Mouse (Mus musculus): ENCODE results near the gene Lmo2. TPM values are rescaled to one million over a fixed set of nuclear protein-coding genes. Genes with fewer than 3 reads are reported as not detected.
A peak's percentile ranks its signal among the peaks of the same experiment; 100 is the strongest.

Lmo2 gene
- total and polyA plus RNA-seq, 3 experiments = 43.3 to 108 (median 63.6) TPM

- Histone ChIP-seq H3K9me3 (replicated peaks; ENCODE audit: low read length) (no peaks in the 10 kb centered on the region), H3K27me3 (replicated peaks) (no peaks in the 10 kb centered on the region), H3K27ac (ENCODE audit: insufficient read depth, low read depth) (peak overlapping the region; percentile 46), H3K9ac (ENCODE audit: insufficient read depth, low read depth) (no peak overlapping the region), H3K4me3 (replicated peaks in 1 of 3; ENCODE audit: low read depth in 2 of 3, low read length in 2 of 3, poor library complexity in 1 of 3) (peak overlapping the region in 1 of 3 experiments; percentile 0), H3K36me3 (replicated peaks in 1 of 2; ENCODE audit: control insufficient read depth in 1 of 2, insufficient read depth in 1 of 2, low read length in 1 of 2) (no peaks in the 10 kb centered on the region), H3K79me2 (replicated peaks; ENCODE audit: control insufficient read depth, extremely low read depth, insufficient read depth, poor library complexity, severe bottlenecking) (no peaks in the 10 kb centered on the region), H3K4me2 (ENCODE audit: insufficient read depth, low read depth, poor library complexity, severe bottlenecking) (peak overlapping the region; percentile 25; the same call in 1 of the 2 replicates), H3K4me1 (ENCODE audit: control insufficient read depth in 1 of 2, insufficient read depth in 2 of 2) (peaks cover 45 to 60% of the 10 kb centered on the region in 2 experiments)
- dilution Hi-C loops (cut with MboI; ENCODE audit: extremely low pct_ligation_motif_present, extremely low pct_unique_long_range_greater_than_20kb, low sequenced_read_pairs) = no loop called here
- TF ChIP-seq E2F4 (IDR thresholded peaks at IDR 0.05; ENCODE audit: insufficient replicate concordance, low read depth, low read length) = peak; percentile 55; the same call in 1 of the 2 replicates
- TF ChIP-seq JUN (IDR thresholded peaks at IDR 0.05; ENCODE audit: insufficient read depth, low read depth, low read length) = peak; percentile 49; the same call in 1 of the 2 replicates
- no peak for TF ChIP-seq CHD2 (IDR thresholded peaks at IDR 0.05; ENCODE audit: low read length)
- no peak for TF ChIP-seq ZKSCAN1 (IDR thresholded peaks at IDR 0.05; ENCODE audit: borderline replicate concordance, low read depth, low read length)
- TF ChIP-seq SMC3 (IDR thresholded peaks at IDR 0.05; ENCODE audit: low read depth, low read length) = peak; percentile 2; the same call in 1 of the 2 replicates
- TF ChIP-seq MXI1 (IDR thresholded peaks at IDR 0.05; ENCODE audit: low read depth, low read length) = peak; percentile 24; the same call in 1 of the 2 replicates
- TF ChIP-seq USF2 (conservative IDR thresholded peaks at IDR 0.05; ENCODE audit: low read depth, low read length) = peak; percentile 78
- TF ChIP-seq TCF12 (IDR thresholded peaks at IDR 0.05; ENCODE audit: low read depth, low read length) = peak; percentile 32; the same call in 1 of the 2 replicates
- no peak for TF ChIP-seq ZNF384 (IDR thresholded peaks at IDR 0.05; ENCODE audit: low read depth, low read length)
- peak; percentile 54; the same call in 1 of the 2 replicates for TF ChIP-seq TBP (conservative IDR thresholded peaks at IDR 0.05; ENCODE audit: low read depth, low read length)
- TF ChIP-seq MAZ (IDR thresholded peaks at IDR 0.05; ENCODE audit: low read depth, low read length) = no peak
- peak; percentile 66 for TF ChIP-seq IRF4 (IDR thresholded peaks at IDR 0.05; ENCODE audit: low read depth, low read length)
- TF ChIP-seq HCFC1 (IDR thresholded peaks at IDR 0.05; ENCODE audit: low read depth, low read length) = no peak
- TF ChIP-seq MEF2A (IDR thresholded peaks at IDR 0.05; ENCODE audit: borderline replicate concordance, low read depth, low read length) = peak; percentile 70
- TF ChIP-seq RCOR1 (conservative IDR thresholded peaks at IDR 0.05; ENCODE audit: low read depth, low read length) = peak; percentile 4; the same call in 1 of the 2 replicates
- TF ChIP-seq JUND (conservative IDR thresholded peaks at IDR 0.05; ENCODE audit: low read depth, low read length) = peak; percentile 65
- no peak for TF ChIP-seq CHD1 (IDR thresholded peaks at IDR 0.05; ENCODE audit: low read depth, low read length)
- peak; percentile 81 for TF ChIP-seq USF1 (IDR thresholded peaks at IDR 0.05; ENCODE audit: low read depth, low read length)
- TF ChIP-seq PAX5 (IDR thresholded peaks at IDR 0.05; ENCODE audit: low read length) = no peak
- TF ChIP-seq RAD21 (IDR thresholded peaks at IDR 0.05; ENCODE audit: low read depth, low read length) = no peak; the same call in none of the 2 replicates
- 0 out of 2 replicates have a peak, but pooled peaks have one; percentile 35 for TF ChIP-seq MAFK (IDR thresholded peaks at IDR 0.05; ENCODE audit: insufficient replicate concordance, low read length)
- no peak for TF ChIP-seq CTCF (conservative IDR thresholded peaks at IDR 0.05 in 1 of 2, IDR thresholded peaks at IDR 0.05 in 1 of 2; ENCODE audit: low read depth in 2 of 2, low read length in 2 of 2)
- peak; percentile 76 for TF ChIP-seq MYC (IDR thresholded peaks at IDR 0.05; ENCODE audit: low read depth, low read length)
- no peak for TF ChIP-seq GABPA (IDR thresholded peaks at IDR 0.05; ENCODE audit: insufficient replicate concordance, low read depth, low read length)
- peak; percentile 85 for TF ChIP-seq BHLHE40 (IDR thresholded peaks at IDR 0.05; ENCODE audit: low read depth, low read length)
- TF ChIP-seq UBTF (IDR thresholded peaks at IDR 0.05; ENCODE audit: low read depth, low read length) = no peak
- TF ChIP-seq SIN3A (IDR thresholded peaks at IDR 0.05; ENCODE audit: low read length) = no peak
- TF ChIP-seq EP300 (IDR thresholded peaks at IDR 0.05; ENCODE audit: low read length) = peak; percentile 93
- TF ChIP-seq ETS1 (conservative IDR thresholded peaks at IDR 0.05; ENCODE audit: low read depth, low read length) = peak; percentile 65
- no peak for TF ChIP-seq POLR2A (IDR thresholded peaks at IDR 0.05; ENCODE audit: low read depth, low read length)
- no peak for TF ChIP-seq NRF1 (IDR thresholded peaks at IDR 0.05; ENCODE audit: low read depth, low read length)
- in situ Hi-C loops (cut with MboI; ENCODE audit: low pct_ligation_motif_present, low pct_unique_long_range_greater_than_20kb, low sequenced_read_pairs) = no loop called here
- peak; percentile 82 for DNase-seq (ENCODE audit: extremely low read depth)
Measured at GRCm38 (mm10) chr2:103944859-103945258, 12.9 kb upstream of the Lmo2 start.
